Mouse (Mus musculus): Measurements from ENCODE around the gene Dlgap4. TPM values are rescaled to one million over a fixed set of nuclear protein-coding genes. Genes with fewer than 3 reads are reported as not detected.

The Dlgap4 gene
- total and polyA plus RNA-seq, 3 experiments = 10.4 to 39.6 TPM; not detected in 1

DNA sequence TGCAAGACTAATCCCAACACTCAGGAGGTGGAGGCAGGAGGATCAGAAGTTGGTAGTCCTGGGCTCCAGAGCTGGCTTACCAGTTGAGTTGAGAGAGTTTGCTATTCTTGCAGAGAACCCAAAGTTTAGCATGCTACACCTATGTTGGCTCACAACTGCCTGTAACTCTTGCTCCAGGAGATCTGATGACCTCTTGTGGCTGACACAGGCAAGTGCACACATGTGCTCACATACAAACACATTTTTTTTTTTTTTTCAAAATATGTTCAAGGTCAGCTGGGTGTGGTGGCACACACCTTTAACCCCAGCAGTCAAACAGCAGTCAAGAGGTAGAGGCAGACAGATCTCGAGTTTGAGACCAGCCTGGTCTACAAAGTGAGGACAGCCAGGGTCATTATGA is 16.8 kb downstream of the Dlgap4 start:
- Histone ChIP-seq H3K27me3 (ENCODE audit: control insufficient read depth in 1 of 2, insufficient read depth in 2 of 2, low read length in 2 of 2) (peaks cover 0 to 2% of the 10 kb centered on the region in 2 experiments; a peak in 1 of 4 replicates), H3K27ac (ENCODE audit: control insufficient read depth, low read depth, low read length) (no peak overlapping the region), H3K79me2 (ENCODE audit: control insufficient read depth, insufficient read depth, low read length, poor library complexity) (no peaks in the 10 kb centered on the region), H3K9me3 (replicated peaks; ENCODE audit: insufficient read depth, low read length) (no peaks in the 10 kb centered on the region), H3K4me1 (ENCODE audit: control insufficient read depth in 1 of 2, insufficient read depth in 2 of 2, low read length in 2 of 2) (no peaks in the 10 kb centered on the region), H3K4me3 (ENCODE audit: control insufficient read depth in 1 of 2, insufficient read depth in 1 of 2, low read depth in 2 of 2, low read length in 2 of 2) (no peak overlapping the region), H3K36me3 (ENCODE audit: control insufficient read depth in 1 of 2, insufficient read depth in 2 of 2, low read length in 2 of 2) (no peaks in the 10 kb centered on the region), H3K9ac (ENCODE audit: control insufficient read depth, low read depth, low read length, poor library complexity, severe bottlenecking) (no peak overlapping the region)
- TF ChIP-seq ZNF384 (IDR thresholded peaks at IDR 0.05; ENCODE audit: low read depth, low read length) (peak; percentile 81), NRF1 (IDR thresholded peaks at IDR 0.05; ENCODE audit: insufficient read depth, low read depth, low read length, poor library complexity, severe bottlenecking) (no peak), ZC3H11A (IDR thresholded peaks at IDR 0.05; ENCODE audit: low read depth, low read length) (peak; percentile 28), MAZ (IDR thresholded peaks at IDR 0.05; ENCODE audit: low read depth, low read length) (no peak), SMC3 (IDR thresholded peaks at IDR 0.05; ENCODE audit: low read depth, low read length) (peak; percentile 42; the same call in 1 of the 2 replicates), CTCF (IDR thresholded peaks at IDR 0.05 in 2 of 3, conservative IDR thresholded peaks at IDR 0.05 in 1 of 3; ENCODE audit: control insufficient read depth in 1 of 3, insufficient read depth in 1 of 3, low read depth in 2 of 3, low read length in 3 of 3, poor library complexity in 1 of 3, severe bottlenecking in 1 of 3) (peak; percentile 29 to 48 (median 47); a peak in 5 of 6 replicates), RAD21 (IDR thresholded peaks at IDR 0.05; ENCODE audit: low read depth, low read length) (peak; percentile 29)
- peak; percentile 21 for DNase-seq (ENCODE audit: low read depth, low spot score)

DNA sequence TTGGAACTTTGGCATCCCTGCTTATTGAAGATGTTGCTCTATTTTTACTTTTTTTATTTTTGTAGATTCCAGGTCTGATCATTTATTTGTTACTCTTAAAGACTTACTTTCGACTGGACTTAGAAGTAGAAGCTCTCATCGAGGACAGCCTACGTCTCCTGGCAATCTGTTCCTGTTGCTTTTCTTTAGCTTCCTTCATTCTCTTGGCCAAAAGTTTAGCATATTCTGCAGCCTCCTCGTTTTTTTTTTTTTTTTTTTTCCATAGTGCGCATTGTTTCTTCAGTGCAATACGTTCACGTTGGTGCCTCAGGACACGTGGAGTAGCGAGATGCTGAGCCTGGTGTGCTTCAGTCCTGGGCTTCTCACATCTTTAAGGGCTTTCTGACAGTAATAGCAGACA is 19.2 kb downstream of the Dlgap4 start:
- Histone ChIP-seq H3K9me3 (replicated peaks; ENCODE audit: insufficient read depth, low read length) (no peaks in the 10 kb centered on the region), H3K79me2 (ENCODE audit: control insufficient read depth, insufficient read depth, low read length, poor library complexity) (no peaks in the 10 kb centered on the region), H3K27me3 (ENCODE audit: control insufficient read depth in 1 of 2, insufficient read depth in 2 of 2, low read length in 2 of 2) (peaks cover 0 to 2% of the 10 kb centered on the region in 2 experiments; a peak in 2 of 4 replicates), H3K4me3 (ENCODE audit: control insufficient read depth in 1 of 2, insufficient read depth in 1 of 2, low read depth in 2 of 2, low read length in 2 of 2) (no peak overlapping the region), H3K4me1 (ENCODE audit: control insufficient read depth in 1 of 2, insufficient read depth in 2 of 2, low read length in 2 of 2) (no peaks in the 10 kb centered on the region), H3K27ac (ENCODE audit: control insufficient read depth, low read depth, low read length) (no peak overlapping the region), H3K36me3 (ENCODE audit: control insufficient read depth in 1 of 2, insufficient read depth in 2 of 2, low read length in 2 of 2) (no peaks in the 10 kb centered on the region), H3K9ac (ENCODE audit: control insufficient read depth, low read depth, low read length, poor library complexity, severe bottlenecking) (no peak overlapping the region)
- DNase-seq (ENCODE audit: low read depth, low spot score) = no peak
- no peak for TF ChIP-seq MAZ (IDR thresholded peaks at IDR 0.05; ENCODE audit: low read depth, low read length)
- TF ChIP-seq TCF12 (IDR thresholded peaks at IDR 0.05; ENCODE audit: low read depth, low read length) = no peak
- TF ChIP-seq UBTF (IDR thresholded peaks at IDR 0.05; ENCODE audit: borderline replicate concordance, insufficient read depth, low read depth, low read length) = no peak
- no peak for TF ChIP-seq JUND (IDR thresholded peaks at IDR 0.05; ENCODE audit: low read depth, low read length)
- TF ChIP-seq ETS1 (IDR thresholded peaks at IDR 0.05; ENCODE audit: low read depth, low read length) = no peak
- no peak for TF ChIP-seq SMC3 (IDR thresholded peaks at IDR 0.05; ENCODE audit: low read depth, low read length)
- no peak for TF ChIP-seq TAL1 (IDR thresholded peaks at IDR 0.05; ENCODE audit: low read length)
- no peak for TF ChIP-seq POLR2AphosphoS5 (IDR thresholded peaks at IDR 0.05; ENCODE audit: borderline replicate concordance, low read depth, low read length)
- no peak for TF ChIP-seq KAT2A (conservative IDR thresholded peaks at IDR 0.05; ENCODE audit: low read depth, low read length)
- no peak for TF ChIP-seq GATA1 (IDR thresholded peaks at IDR 0.05; ENCODE audit: low read depth, low read length)
- no peak for TF ChIP-seq RCOR1 (IDR thresholded peaks at IDR 0.05; ENCODE audit: low read depth, low read length)
- no peak for TF ChIP-seq TBP (IDR thresholded peaks at IDR 0.05; ENCODE audit: low read depth, low read length)
- TF ChIP-seq MAX (IDR thresholded peaks at IDR 0.05; ENCODE audit: low read length) = no peak
- no peak for TF ChIP-seq MYC (IDR thresholded peaks at IDR 0.05; ENCODE audit: low read depth, low read length)
- no peak for TF ChIP-seq NRF1 (IDR thresholded peaks at IDR 0.05; ENCODE audit: insufficient read depth, low read depth, low read length, poor library complexity, severe bottlenecking)
- no peak for TF ChIP-seq CHD1 (IDR thresholded peaks at IDR 0.05; ENCODE audit: low read depth, low read length)
- TF ChIP-seq MYB (IDR thresholded peaks at IDR 0.05; ENCODE audit: low read depth, low read length) = no peak
- no peak for TF ChIP-seq ZNF384 (IDR thresholded peaks at IDR 0.05; ENCODE audit: low read depth, low read length)
- no peak for TF ChIP-seq MXI1 (IDR thresholded peaks at IDR 0.05; ENCODE audit: low read depth, low read length)
